Mouse (Mus musculus): ENCODE measurements at regions not wholly inside any gene's neighbourhood (a gene's known extent, or its start where the extent isn't known, plus 50 kb on each side); places are given as distances from the start of the nearest gene placed in this dataset.

GRCm38 (mm10) chr2:79546206-79546605 lies 88.9 kb upstream of the Itprid2 start:
- intact Hi-C loops (cut with DNase I), result no loop called here
- no peak for DNase-seq

DNA sequence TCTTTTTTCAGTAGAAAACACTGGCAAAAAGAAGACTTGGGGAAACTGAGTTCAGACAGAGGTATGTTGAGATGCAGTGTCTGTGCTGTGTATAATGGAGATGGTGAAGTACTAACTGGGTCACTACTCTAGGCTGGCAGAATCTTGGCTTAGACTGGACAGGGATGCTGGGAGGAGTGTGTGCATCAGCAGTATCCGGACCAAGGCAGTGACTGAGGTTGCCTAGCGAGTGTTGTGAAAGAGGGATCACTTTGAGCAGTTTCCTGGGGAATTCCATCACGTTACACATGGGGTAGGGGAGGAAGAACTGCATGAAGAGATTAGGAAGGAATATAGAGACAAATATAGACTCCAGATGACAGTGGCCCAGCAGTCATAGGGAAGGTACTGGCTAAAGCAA lies 87.9 kb upstream of the Itprid2 start:
- intact Hi-C loops (cut with DNase I), result no loop called here
- no peak for DNase-seq

GRCm38 (mm10) chr2:79548039-79548600 lies 87.0 kb upstream of the Itprid2 start:
- DNase-seq, result no peak
- intact Hi-C loops (cut with DNase I), result no loop called here

DNA sequence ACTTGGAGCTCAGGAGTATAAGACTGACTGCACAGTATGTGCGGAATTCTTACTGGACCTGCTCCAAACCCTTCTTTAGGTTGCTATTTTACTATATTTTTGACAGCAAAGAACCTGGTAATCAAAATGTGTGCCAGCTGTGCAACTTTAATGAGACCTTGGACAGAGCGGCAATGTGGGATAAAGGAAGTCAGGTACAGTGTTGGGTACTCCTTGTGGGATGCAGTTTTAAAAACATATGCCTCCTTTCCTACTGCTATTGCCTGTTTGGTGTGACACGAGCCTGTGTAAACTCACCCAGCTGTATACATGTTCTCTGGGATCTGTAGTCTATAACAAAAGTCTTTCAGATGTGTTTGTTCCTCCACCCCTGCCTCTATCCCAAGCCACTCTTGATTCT lies 85.4 kb upstream of the Itprid2 start:
- no peak for DNase-seq
- intact Hi-C loops (cut with DNase I), result no loop called here

DNA sequence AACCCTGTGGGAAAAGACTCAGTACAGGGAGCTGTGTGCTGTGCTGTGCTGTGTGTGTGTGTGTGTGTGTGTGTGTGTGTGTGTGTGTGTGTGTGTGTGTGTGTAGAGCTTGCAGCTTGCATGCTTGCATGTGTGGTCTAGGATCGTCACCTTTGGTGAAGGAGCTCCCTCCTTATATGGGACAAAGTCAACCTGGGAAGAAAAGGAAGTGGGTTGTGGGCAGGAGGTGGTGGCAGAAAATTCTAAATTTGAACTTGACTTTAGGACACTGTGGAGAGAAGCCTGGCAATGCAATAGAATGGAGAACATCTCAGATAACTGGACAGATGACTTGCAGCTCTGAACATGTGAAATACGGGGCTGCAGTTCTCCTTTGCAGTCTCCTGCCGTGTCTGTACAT lies 84.7 kb upstream of the Itprid2 start:
- DNase-seq, result no peak
- intact Hi-C loops (cut with DNase I), result no loop called here

DNA sequence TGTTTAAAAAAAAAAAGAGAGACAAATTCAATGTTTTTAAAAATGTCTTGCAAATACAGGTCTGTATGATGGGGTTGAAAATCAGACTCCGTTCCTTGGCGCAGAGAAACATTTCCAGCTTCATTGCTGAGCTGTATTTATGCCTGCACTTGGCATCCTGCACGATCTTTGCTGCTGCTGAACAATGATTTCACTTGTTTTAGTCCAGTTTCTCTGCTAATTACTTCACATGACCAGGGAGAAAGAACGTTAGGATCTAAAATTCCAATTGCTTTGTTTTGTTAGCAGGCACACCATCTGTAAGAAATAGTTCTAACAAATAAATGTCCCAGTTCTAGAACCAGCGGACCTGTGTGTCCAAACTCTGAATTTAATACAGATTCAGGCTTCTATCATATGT lies 82.7 kb upstream of the Itprid2 start:
- intact Hi-C loops (cut with DNase I), result no loop called here

GRCm38 (mm10) chr2:79555395-79555794 lies 79.8 kb upstream of the Itprid2 start:
- DNase-seq, result no peak
- intact Hi-C loops (cut with DNase I), result no loop called here

More for the DNA sequence above, 82.7 kb upstream of the Itprid2 start:
- no peak for DNase-seq

DNA sequence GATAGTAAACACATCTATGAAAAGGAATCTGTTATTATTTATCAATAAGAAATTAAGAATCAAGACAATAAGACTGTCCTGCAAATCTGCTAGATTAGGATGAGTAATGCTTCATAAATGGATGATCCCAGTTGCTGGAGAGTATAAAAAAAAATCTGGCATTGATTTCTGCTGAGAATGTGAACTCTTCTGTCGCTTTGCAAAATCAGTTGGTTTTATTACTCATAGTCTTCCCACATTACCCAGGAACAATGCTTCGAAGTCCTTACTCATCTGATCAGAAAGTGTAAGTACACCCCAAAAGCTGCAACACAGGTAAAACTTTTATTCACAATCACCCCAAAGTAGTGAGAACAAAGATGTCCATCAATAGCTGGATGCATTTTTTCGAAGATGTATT lies 77.8 kb upstream of the Itprid2 start:
- DNase-seq, result no peak
- intact Hi-C loops (cut with DNase I), result no loop called here

DNA sequence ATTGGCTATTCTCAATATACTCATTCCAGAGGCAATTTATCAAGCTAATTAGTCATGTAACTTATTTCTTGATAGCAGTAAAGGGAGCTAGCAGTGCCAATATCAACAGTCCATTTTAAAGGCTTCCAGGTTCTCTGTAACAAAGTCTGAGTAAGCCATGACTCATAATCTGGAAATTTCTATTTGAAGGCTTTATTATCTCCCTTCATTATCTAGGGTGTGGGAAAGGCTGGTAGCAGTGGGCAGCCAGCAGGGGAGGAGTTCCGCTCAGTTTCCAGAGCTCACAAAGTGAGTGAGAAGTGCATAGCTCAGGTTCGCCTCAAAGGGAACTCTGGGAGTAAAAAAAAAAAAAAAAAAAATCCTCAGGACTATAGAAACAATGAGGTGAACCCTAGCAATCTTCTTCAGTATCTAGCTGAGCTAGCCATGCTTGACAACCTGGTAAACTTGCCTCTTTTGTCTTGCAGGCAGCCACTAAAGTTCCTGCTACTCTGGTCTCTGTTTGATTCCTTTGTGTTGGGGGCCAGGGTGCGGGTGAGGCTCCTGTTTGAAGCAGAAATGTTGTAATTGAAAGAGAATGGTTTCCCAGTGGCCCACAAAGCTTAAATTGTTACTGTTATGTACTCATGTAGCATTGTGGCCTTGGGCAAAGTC lies 68.7 kb upstream of the Itprid2 start:
- intact Hi-C loops (cut with DNase I), result no loop called here

GRCm38 (mm10) chr2:79567413-79567934 lies 67.7 kb upstream of the Itprid2 start:
- peak in 1 of 2 experiments; percentile 45 for DNase-seq
- intact Hi-C loops (cut with DNase I), result no loop called here

More for the DNA sequence above, 68.7 kb upstream of the Itprid2 start:
- no peak for DNase-seq

GRCm38 (mm10) chr2:79569663-79570062 lies 65.5 kb upstream of the Itprid2 start:
- intact Hi-C loops (cut with DNase I), result no loop called here

GRCm38 (mm10) chr2:79571910-79572309 lies 63.2 kb upstream of the Itprid2 start:
- DNase-seq, result no peak
- intact Hi-C loops (cut with DNase I), result loop anchor here (2.0 kb wide), 1 partner anchor 63 kb away; the partner anchor contains the start of gene Itprid2

More at GRCm38 (mm10) chr2:79569663-79570062, 65.5 kb upstream of the Itprid2 start:
- peak; percentile 38 to 42 for DNase-seq

DNA sequence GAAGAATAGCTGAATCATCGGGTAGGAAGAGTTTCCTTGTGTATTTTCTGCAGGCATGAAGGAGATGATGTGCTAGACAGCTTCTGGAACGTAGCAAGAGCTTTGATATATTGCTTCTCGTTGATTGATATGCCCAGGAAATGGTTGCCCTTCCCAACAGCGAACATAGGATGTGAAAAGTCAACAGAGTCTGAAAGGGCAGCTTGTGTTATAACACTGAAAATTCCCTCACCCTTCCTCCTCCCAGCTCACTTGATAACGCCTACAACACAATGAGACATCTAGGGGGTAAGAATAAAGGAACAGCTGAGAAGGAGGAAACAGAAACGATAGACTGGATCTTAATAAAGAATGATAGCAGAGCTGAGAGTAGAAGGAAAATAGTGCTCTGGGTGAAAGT lies 60.1 kb upstream of the Itprid2 start:
- DNase-seq, result no peak
- intact Hi-C loops (cut with DNase I), result no loop called here

GRCm38 (mm10) chr2:79585022-79585774 lies 50.0 kb upstream of the Itprid2 start:
- DNase-seq, result no peak
- intact Hi-C loops (cut with DNase I), result no loop called here

Measured in heart, postnatal 10 days (tissue).